Mouse (Mus musculus): ENCODE results near the gene Shkbp1.

Shkbp1 gene

DNA sequence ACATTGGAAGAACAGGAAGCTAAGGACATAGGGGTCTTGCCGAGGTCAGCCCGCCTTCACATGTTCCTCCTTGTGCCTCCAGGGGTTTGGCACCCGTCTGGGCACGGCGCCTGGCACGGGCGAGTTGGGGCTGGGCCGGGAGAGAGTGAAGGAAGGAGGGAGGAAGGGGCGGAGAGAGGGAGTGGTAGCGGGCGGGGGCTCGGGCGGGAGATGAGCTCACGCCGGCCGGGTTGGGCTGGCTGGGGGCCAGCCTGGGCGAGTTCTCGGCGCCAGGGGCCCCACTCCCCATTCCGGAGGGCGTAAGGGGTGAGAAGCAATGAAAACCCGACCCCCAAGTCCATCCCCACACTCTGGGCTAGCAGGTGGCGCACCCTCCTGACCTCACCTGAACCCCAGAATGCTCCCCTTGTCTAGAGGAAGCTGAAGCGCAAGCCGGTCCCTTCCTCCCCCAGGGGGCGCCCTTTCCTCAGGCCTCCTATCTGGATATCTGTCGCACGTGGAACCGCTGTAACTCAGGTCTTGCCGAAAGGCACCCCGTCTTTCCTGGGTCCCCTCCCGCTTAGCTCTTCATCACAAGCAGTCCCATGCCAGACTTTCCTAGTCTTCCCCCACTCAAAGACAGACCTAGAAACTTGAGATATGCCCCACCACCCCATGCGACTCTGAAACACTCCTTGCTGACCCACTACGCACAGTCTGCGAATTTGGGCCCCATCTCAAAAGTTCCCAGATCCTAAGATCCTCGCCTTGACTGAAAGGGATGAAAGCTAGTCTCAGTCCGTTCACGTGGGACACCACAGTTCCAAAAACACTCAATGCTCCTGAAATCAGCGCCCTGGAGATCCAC lies 23.2 kb downstream of the Shkbp1 start:
- peak; percentile 92 for DNase-seq (ENCODE audit: low read depth, low spot score)
- no peaks in the 10 kb centered on the region for H3K27me3 ChIP-seq (ENCODE audit: control insufficient read depth, insufficient read depth, low read length, poor library complexity, severe bottlenecking)
- H3K36me3 ChIP-seq (ENCODE audit: control insufficient read depth, insufficient read depth, low read length, poor library complexity, severe bottlenecking): no peaks in the 10 kb centered on the region

- peak; percentile 20 for DNase-seq (ENCODE audit: low read depth, low spot score)
- Histone ChIP-seq H3K36me3 (ENCODE audit: control insufficient read depth, insufficient read depth, low read length, poor library complexity, severe bottlenecking) (no peaks in the 10 kb centered on the region), H3K27me3 (ENCODE audit: control insufficient read depth, insufficient read depth, low read length, poor library complexity, severe bottlenecking) (no peaks in the 10 kb centered on the region)
Measured at GRCm38 (mm10) chr7:27331854-27332253, 24.0 kb downstream of the Shkbp1 start.

DNA sequence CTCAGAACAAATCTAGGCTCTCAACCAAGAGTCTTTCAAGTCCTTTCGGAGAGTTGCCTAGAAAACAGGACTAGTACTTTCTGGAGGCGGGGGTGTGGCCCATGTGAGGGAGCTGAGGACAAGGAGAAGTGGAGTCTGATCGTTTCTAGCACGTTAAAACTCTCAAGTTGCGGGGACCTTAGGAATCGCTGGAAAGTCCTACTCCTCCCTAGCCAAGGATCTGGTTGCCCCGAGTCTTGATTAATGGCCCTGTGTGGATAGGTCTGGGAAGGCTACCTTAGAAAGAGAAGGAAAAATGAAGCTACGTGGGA lies 24.3 kb downstream of the Shkbp1 start:
- no peaks in the 10 kb centered on the region for H3K27me3 ChIP-seq (ENCODE audit: control insufficient read depth, insufficient read depth, low read length, poor library complexity, severe bottlenecking)
- H3K36me3 ChIP-seq (ENCODE audit: control insufficient read depth, insufficient read depth, low read length, poor library complexity, severe bottlenecking): no peaks in the 10 kb centered on the region
- DNase-seq (ENCODE audit: low read depth, low spot score): no peak

GRCm38 (mm10) chr7:27330709-27331540 lies 24.9 kb downstream of the Shkbp1 start:
- Histone ChIP-seq H3K27me3 (ENCODE audit: control insufficient read depth, insufficient read depth, low read length, poor library complexity, severe bottlenecking) (no peaks in the 10 kb centered on the region), H3K36me3 (ENCODE audit: control insufficient read depth, insufficient read depth, low read length, poor library complexity, severe bottlenecking) (no peaks in the 10 kb centered on the region)
- DNase-seq (ENCODE audit: low read depth, low spot score): peak; percentile 94

GRCm38 (mm10) chr7:27329981-27330380 lies 25.8 kb downstream of the Shkbp1 start:
- H3K27me3 ChIP-seq (ENCODE audit: control insufficient read depth, insufficient read depth, low read length, poor library complexity, severe bottlenecking): no peaks in the 10 kb centered on the region
- peak; percentile 6 for DNase-seq (ENCODE audit: low read depth, low spot score)

DNA sequence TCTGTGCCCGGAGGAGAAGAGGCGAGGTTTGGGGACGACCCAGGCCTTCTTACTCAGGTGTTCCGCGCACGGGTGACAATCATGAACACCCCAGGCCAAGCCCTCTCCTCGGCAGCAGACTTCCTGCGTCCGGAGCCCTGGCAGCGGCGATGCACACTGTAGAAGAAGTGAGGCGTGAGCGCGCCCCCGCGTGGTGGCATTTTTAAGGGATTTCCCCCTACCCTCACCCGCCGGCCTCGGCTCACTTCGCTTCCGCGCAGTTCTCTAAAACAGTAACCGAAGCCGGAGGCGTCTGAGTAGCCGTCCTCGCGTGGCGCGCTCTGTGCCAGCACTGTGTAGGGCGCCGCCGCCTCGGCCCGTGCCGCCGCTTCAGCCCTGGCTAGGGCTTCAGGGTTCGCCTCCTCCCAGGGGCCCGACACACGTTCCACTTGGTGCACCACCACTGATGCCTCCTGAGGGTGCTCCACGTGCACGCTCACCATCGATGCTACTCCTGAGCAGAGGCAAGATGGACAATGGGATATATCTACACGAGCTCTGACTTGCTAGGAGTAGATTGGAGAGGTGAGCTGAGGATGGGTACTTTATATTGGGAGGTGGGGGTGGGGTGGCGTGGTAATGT lies 26.4 kb downstream of the Shkbp1 start:
- Histone ChIP-seq H3K27me3 (ENCODE audit: control insufficient read depth, insufficient read depth, low read length, poor library complexity, severe bottlenecking) (no peaks in the 10 kb centered on the region), H3K36me3 (ENCODE audit: control insufficient read depth, insufficient read depth, low read length, poor library complexity, severe bottlenecking) (no peaks in the 10 kb centered on the region)
- peak; percentile 94 for DNase-seq (ENCODE audit: low read depth, low spot score)

More at GRCm38 (mm10) chr7:27329981-27330380, 25.8 kb downstream of the Shkbp1 start:
- H3K36me3 ChIP-seq (ENCODE audit: control insufficient read depth, insufficient read depth, low read length, poor library complexity, severe bottlenecking): no peaks in the 10 kb centered on the region

DNA sequence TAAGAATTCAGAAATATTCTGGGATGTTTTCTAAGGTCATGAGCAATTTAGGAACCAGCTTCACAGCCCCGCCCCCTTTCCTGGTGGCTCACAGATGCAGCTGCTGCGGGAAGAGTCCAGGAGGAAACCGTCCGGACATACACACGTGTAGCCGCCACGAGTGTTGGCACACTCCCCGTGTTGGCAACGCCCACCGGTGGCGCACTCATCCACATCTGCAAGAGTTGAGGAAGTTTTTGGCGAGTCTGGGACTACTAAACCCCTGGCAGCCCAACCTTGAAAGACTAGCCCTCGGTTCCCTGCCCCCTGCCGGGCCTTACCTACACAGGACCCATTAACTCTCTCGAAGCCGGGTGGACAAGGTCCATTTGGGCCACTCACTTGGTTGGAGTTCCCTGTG lies 27.2 kb downstream of the Shkbp1 start:
- H3K36me3 ChIP-seq (ENCODE audit: control insufficient read depth, insufficient read depth, low read length, poor library complexity, severe bottlenecking): no peaks in the 10 kb centered on the region
- H3K27me3 ChIP-seq (ENCODE audit: control insufficient read depth, insufficient read depth, low read length, poor library complexity, severe bottlenecking): no peaks in the 10 kb centered on the region
- DNase-seq (ENCODE audit: low read depth, low spot score): no peak

- Histone ChIP-seq H3K27me3 (ENCODE audit: control insufficient read depth, insufficient read depth, low read length, poor library complexity, severe bottlenecking) (no peaks in the 10 kb centered on the region), H3K36me3 (ENCODE audit: control insufficient read depth, insufficient read depth, low read length, poor library complexity, severe bottlenecking) (no peaks in the 10 kb centered on the region)
- DNase-seq (ENCODE audit: low read depth, low spot score): peak; percentile 5
Measured at GRCm38 (mm10) chr7:27328161-27328560, 27.7 kb downstream of the Shkbp1 start.

GRCm38 (mm10) chr7:27327500-27327899 lies 28.3 kb downstream of the Shkbp1 start:
- no peak for DNase-seq (ENCODE audit: low read depth, low spot score)
- H3K36me3 ChIP-seq (ENCODE audit: control insufficient read depth, insufficient read depth, low read length, poor library complexity, severe bottlenecking): no peaks in the 10 kb centered on the region

GRCm38 (mm10) chr7:27326101-27326880 lies 29.5 kb downstream of the Shkbp1 start:
- DNase-seq (ENCODE audit: low read depth, low spot score): no peak
- Histone ChIP-seq H3K36me3 (ENCODE audit: control insufficient read depth, insufficient read depth, low read length, poor library complexity, severe bottlenecking) (no peaks in the 10 kb centered on the region), H3K27me3 (ENCODE audit: control insufficient read depth, insufficient read depth, low read length, poor library complexity, severe bottlenecking) (no peaks in the 10 kb centered on the region)

More at GRCm38 (mm10) chr7:27327500-27327899, 28.3 kb downstream of the Shkbp1 start:
- H3K27me3 ChIP-seq (ENCODE audit: control insufficient read depth, insufficient read depth, low read length, poor library complexity, severe bottlenecking): no peaks in the 10 kb centered on the region

DNA sequence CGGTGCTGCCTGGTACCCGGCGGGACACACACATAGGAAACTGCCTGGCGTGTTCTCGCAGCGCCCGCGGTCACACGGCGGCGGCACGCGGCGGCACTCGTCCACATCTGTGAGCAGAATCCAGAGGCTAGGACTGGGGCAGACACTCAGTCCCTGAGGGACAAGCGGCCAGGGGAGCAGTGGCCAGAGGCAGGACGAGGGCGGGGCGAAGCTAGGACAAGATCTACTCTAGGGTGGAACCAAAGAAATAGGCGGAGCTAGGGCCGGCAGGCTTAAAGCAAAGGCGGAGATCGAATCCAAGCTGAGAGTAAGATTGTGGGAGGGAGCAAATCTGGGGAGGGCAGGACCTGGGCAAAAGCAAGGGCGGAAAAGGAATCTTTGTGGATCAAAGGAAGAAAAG lies 30.1 kb downstream of the Shkbp1 start:
- Histone ChIP-seq H3K36me3 (ENCODE audit: control insufficient read depth, insufficient read depth, low read length, poor library complexity, severe bottlenecking) (no peaks in the 10 kb centered on the region), H3K27me3 (ENCODE audit: control insufficient read depth, insufficient read depth, low read length, poor library complexity, severe bottlenecking) (no peaks in the 10 kb centered on the region; the same call in 1 of the 2 replicates)
- peak; percentile 13 for DNase-seq (ENCODE audit: low read depth, low spot score)

DNA sequence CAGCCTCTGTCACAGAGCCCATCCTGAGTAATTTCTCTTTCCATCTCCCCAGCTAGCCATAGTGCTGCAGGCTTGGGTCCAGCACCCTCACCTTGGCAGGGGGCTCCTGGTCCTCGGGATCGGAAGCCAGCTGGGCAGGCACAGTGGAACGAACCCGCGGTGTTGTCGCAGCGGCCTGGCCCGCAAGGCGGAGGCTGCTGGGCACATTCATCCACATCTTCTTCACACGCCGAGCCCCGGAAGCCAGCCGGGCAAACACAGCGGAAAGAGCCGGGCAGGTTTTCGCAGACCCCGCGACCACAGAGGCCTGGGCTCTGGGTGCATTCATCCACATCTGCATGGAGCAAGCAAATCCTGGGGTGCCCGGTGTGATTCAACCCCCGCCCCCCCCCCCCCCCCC lies 30.9 kb downstream of the Shkbp1 start:
- H3K27me3 ChIP-seq (ENCODE audit: control insufficient read depth, insufficient read depth, low read length, poor library complexity, severe bottlenecking): no peaks in the 10 kb centered on the region; the same call in 1 of the 2 replicates
- no peaks in the 10 kb centered on the region for H3K36me3 ChIP-seq (ENCODE audit: control insufficient read depth, insufficient read depth, low read length, poor library complexity, severe bottlenecking)
- DNase-seq (ENCODE audit: low read depth, low spot score): no peak

DNA sequence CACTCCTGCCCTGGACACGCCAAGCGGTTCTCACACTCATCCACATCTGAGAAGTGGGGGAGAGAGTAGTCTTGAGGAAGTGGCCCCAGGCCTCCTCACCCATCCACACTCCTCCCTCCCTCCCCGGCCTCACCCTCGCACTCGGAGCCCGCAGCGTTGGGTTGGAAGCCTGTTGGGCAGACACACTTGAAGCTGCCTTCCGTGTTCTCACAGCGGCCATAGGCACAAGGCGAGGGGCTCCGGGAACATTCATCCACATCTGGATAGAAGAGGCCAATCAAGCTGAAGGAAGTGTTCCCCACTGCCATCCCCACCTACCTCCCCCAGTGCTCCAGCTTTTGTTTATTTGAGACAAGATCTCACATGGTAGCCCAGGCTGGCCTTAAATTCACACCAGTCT lies 31.7 kb downstream of the Shkbp1 start:
- DNase-seq (ENCODE audit: low read depth, low spot score): no peak
- H3K27me3 ChIP-seq (ENCODE audit: control insufficient read depth, insufficient read depth, low read length, poor library complexity, severe bottlenecking): no peaks in the 10 kb centered on the region; the same call in 1 of the 2 replicates
- no peaks in the 10 kb centered on the region for H3K36me3 ChIP-seq (ENCODE audit: control insufficient read depth, insufficient read depth, low read length, poor library complexity, severe bottlenecking)

- H3K36me3 ChIP-seq (ENCODE audit: control insufficient read depth, insufficient read depth, low read length, poor library complexity, severe bottlenecking): no peaks in the 10 kb centered on the region
- no peak for DNase-seq (ENCODE audit: low read depth, low spot score)
- no peaks in the 10 kb centered on the region; the same call in 1 of the 2 replicates for H3K27me3 ChIP-seq (ENCODE audit: control insufficient read depth, insufficient read depth, low read length, poor library complexity, severe bottlenecking)
Measured at GRCm38 (mm10) chr7:27323001-27323400, 32.8 kb downstream of the Shkbp1 start.

Measured in splenic B cell, adult 2 months (primary cell).